Mouse (Mus musculus): ENCODE measurements around the gene Insm2. TPM values are rescaled to one million over a fixed set of nuclear protein-coding genes. Genes with fewer than 3 reads are reported as not detected.

Insm2 gene
- polyA plus RNA-seq, 1 experiment from 2014 or later = 0.07 TPM

- no peak for ATAC-seq (ENCODE audit: extremely low read depth, insufficient number of reproducible peaks, low FRiP score, low TSS enrichment)
- no peak overlapping the region for H3K4me3 ChIP-seq
- no peak overlapping the region for H3K4me2 ChIP-seq
- H3K36me3 ChIP-seq = peaks cover 6% of the 10 kb centered on the region
- no peaks in the 10 kb centered on the region for H3K27me3 ChIP-seq (replicated peaks)
- H3K9me3 ChIP-seq = no peaks in the 10 kb centered on the region
- H3K4me1 ChIP-seq = no peaks in the 10 kb centered on the region
- no peak overlapping the region for H3K27ac ChIP-seq (replicated peaks)
- H3K9ac ChIP-seq = no peak overlapping the region
- 35% methylated on average over 2 of the region's 2 CpGs for WGBS
Measured at GRCm38 (mm10) chr12:55610812-55611211, 11.6 kb downstream of the Insm2 start.

- H3K36me3 ChIP-seq = no peaks in the 10 kb centered on the region
- H3K4me1 ChIP-seq = peaks cover 5% of the 10 kb centered on the region
- H3K4me2 ChIP-seq = no peak overlapping the region
- no peaks in the 10 kb centered on the region for H3K27me3 ChIP-seq (replicated peaks)
- H3K27ac ChIP-seq (replicated peaks) = no peak overlapping the region
- H3K9me3 ChIP-seq = no peaks in the 10 kb centered on the region
- 80% methylated on average over 2 of the region's 2 CpGs for WGBS
- H3K4me3 ChIP-seq = no peak overlapping the region
- H3K9ac ChIP-seq = no peak overlapping the region
- no peak for ATAC-seq (ENCODE audit: extremely low read depth, insufficient number of reproducible peaks, low FRiP score, low TSS enrichment)
Measured at GRCm38 (mm10) chr12:55620321-55620720, 21.1 kb downstream of the Insm2 start.

GRCm38 (mm10) chr12:55622615-55623245 is 23.5 kb downstream of the Insm2 start:
- Histone ChIP-seq H3K4me1 (peaks cover 5% of the 10 kb centered on the region), H3K4me2 (no peak overlapping the region), H3K4me3 (no peak overlapping the region), H3K9ac (no peak overlapping the region), H3K36me3 (no peaks in the 10 kb centered on the region), H3K9me3 (no peaks in the 10 kb centered on the region), H3K27me3 (replicated peaks) (no peaks in the 10 kb centered on the region), H3K27ac (replicated peaks) (no peak overlapping the region)
- ATAC-seq (ENCODE audit: extremely low read depth, insufficient number of reproducible peaks, low FRiP score, low TSS enrichment) = no peak
- 35% methylated on average over 3 of the region's 3 CpGs for WGBS

- no peak overlapping the region for H3K4me3 ChIP-seq
- no peak overlapping the region for H3K9ac ChIP-seq
- 63% methylated on average over 5 of the region's 5 CpGs for WGBS
Measured at GRCm38 (mm10) chr12:55623254-55623653, 24.0 kb downstream of the Insm2 start.

GRCm38 (mm10) chr12:55626711-55627110 is 27.5 kb downstream of the Insm2 start:
- ATAC-seq (ENCODE audit: extremely low read depth, insufficient number of reproducible peaks, low FRiP score, low TSS enrichment) = no peak
- WGBS = 28% methylated on average over 4 of the region's 4 CpGs
- Histone ChIP-seq H3K4me3 (no peak overlapping the region), H3K27me3 (replicated peaks) (no peaks in the 10 kb centered on the region), H3K36me3 (no peaks in the 10 kb centered on the region), H3K4me1 (peaks cover 5% of the 10 kb centered on the region), H3K9me3 (no peaks in the 10 kb centered on the region), H3K27ac (replicated peaks) (no peak overlapping the region), H3K9ac (no peak overlapping the region), H3K4me2 (no peak overlapping the region)

More at GRCm38 (mm10) chr12:55623254-55623653, 24.0 kb downstream of the Insm2 start:
- ATAC-seq (ENCODE audit: extremely low read depth, insufficient number of reproducible peaks, low FRiP score, low TSS enrichment) = no peak
- Histone ChIP-seq H3K27ac (replicated peaks) (no peak overlapping the region), H3K9me3 (no peaks in the 10 kb centered on the region), H3K36me3 (no peaks in the 10 kb centered on the region), H3K27me3 (replicated peaks) (no peaks in the 10 kb centered on the region), H3K4me1 (peaks cover 5% of the 10 kb centered on the region), H3K4me2 (no peak overlapping the region)

GRCm38 (mm10) chr12:55648011-55648525 is 48.8 kb downstream of the Insm2 start:
- ATAC-seq (ENCODE audit: extremely low read depth, insufficient number of reproducible peaks, low FRiP score, low TSS enrichment) = no peak
- WGBS = 89% methylated on average over 7 of the region's 7 CpGs

More at GRCm38 (mm10) chr12:55648011-55648525, 48.8 kb downstream of the Insm2 start:
- Histone ChIP-seq H3K36me3 (peaks cover 12% of the 10 kb centered on the region; the same call in 1 of the 2 replicates), H3K4me2 (no peak overlapping the region), H3K9me3 (no peaks in the 10 kb centered on the region), H3K4me1 (no peaks in the 10 kb centered on the region), H3K27ac (replicated peaks) (no peak overlapping the region), H3K9ac (no peak overlapping the region), H3K4me3 (no peak overlapping the region), H3K27me3 (replicated peaks) (no peaks in the 10 kb centered on the region)

Other genes starting within 250 kb of the Insm2 start
- 321 and 343 TPM in 2 replicates for gene Psma6, start 215.2 kb upstream of the Insm2 start, polyA plus RNA-seq (2015; fragmentation: Nextera tagmentation; extraction: Ambion mirVana)
- gene Nfkbia, start 106.8 kb upstream of the Insm2 start, polyA plus RNA-seq (2015; fragmentation: Nextera tagmentation; extraction: Ambion mirVana) = 47.0 and 56.0 TPM in 2 replicates
- gene Aldoart2, start 34.2 kb upstream of the Insm2 start, polyA plus RNA-seq (2015; fragmentation: Nextera tagmentation; extraction: Ambion mirVana) = not detected in 2 replicates
- 12.3 and 13.0 TPM in 2 replicates for gene Ralgapa1, start 221.7 kb downstream of the Insm2 start, polyA plus RNA-seq (2015; fragmentation: Nextera tagmentation; extraction: Ambion mirVana)
- 26.3 and 28.8 TPM in 2 replicates for gene Brms1l, start 236.9 kb downstream of the Insm2 start, polyA plus RNA-seq (2015; fragmentation: Nextera tagmentation; extraction: Ambion mirVana)

Data from heart, embryonic 13.5 days (tissue).